Mouse (Mus musculus): ENCODE measurements around the gene Arsb. TPM values are rescaled to one million over a fixed set of nuclear protein-coding genes. Genes with fewer than 3 reads are reported as not detected.

Gene Arsb
- polyA plus RNA-seq, 1 experiment from 2014 or later = 4.1 TPM

DNA sequence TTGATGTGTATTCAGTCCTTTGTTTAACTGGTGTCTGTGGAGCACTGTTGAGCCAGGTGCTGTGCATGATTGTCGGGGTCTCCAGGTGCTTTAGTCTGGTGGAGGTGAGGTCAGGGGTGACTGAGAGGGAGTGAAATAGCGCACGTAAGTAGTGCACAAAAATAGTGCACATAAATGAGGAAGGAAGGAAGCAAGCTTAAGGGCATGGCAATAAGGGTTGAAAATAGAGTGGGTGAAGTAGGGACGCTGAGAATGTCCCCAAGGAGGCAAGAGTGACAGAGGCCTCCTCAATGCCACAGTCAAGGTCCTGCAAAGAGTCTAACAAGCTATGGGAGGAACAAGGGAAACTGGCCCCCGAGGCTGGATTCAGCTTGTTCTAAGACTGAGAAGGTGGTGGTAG lies 11.4 kb downstream of the Arsb start:
- 42% methylated on average over 5 of the region's 5 CpGs for WGBS (ENCODE audit: insufficient replicate concordance)
- TF ChIP-seq CTCF (IDR thresholded peaks at IDR 0.05; ENCODE audit: low read depth) (no peak), EP300 (IDR thresholded peaks at IDR 0.05; ENCODE audit: low read depth) (no peak)
- Histone ChIP-seq H3K4me2 (ENCODE audit: low read depth, low read length) (no peak overlapping the region), H3K36me3 (replicated peaks; ENCODE audit: insufficient read depth, low read length) (no peaks in the 10 kb centered on the region), H3K9ac (replicated peaks) (no peak overlapping the region), H3K4me1 (ENCODE audit: insufficient read depth) (peaks cover 6% of the 10 kb centered on the region), H3K4me3 (ENCODE audit: low read depth, low read length) (no peak overlapping the region), H3K27me3 (ENCODE audit: insufficient read depth, low read length) (no peaks in the 10 kb centered on the region), H3K27ac (ENCODE audit: low read depth) (no peak overlapping the region), H3K9me3 (ENCODE audit: low read length) (no peaks in the 10 kb centered on the region)
- ATAC-seq = no peak
- DNase-seq = no peak

- H3K36me3 ChIP-seq (replicated peaks; ENCODE audit: insufficient read depth, low read length) = no peaks in the 10 kb centered on the region
- no peak overlapping the region for H3K27ac ChIP-seq (ENCODE audit: low read depth)
- WGBS (ENCODE audit: insufficient replicate concordance) = 68% methylated on average over 3 of the region's 3 CpGs
- H3K4me2 ChIP-seq (ENCODE audit: low read depth, low read length) = no peak overlapping the region
- ATAC-seq (no peak), DNase-seq (no peak)
- H3K9me3 ChIP-seq (ENCODE audit: low read length) = no peaks in the 10 kb centered on the region
- no peak overlapping the region for H3K9ac ChIP-seq (replicated peaks)
- H3K27me3 ChIP-seq (ENCODE audit: insufficient read depth, low read length) = no peaks in the 10 kb centered on the region
- TF ChIP-seq CTCF (IDR thresholded peaks at IDR 0.05; ENCODE audit: low read depth) = peak; percentile 47; the same call in 1 of the 2 replicates
- TF ChIP-seq EP300 (IDR thresholded peaks at IDR 0.05; ENCODE audit: low read depth) = no peak
- H3K4me3 ChIP-seq (ENCODE audit: low read depth, low read length) = no peak overlapping the region
- peaks cover 6% of the 10 kb centered on the region for H3K4me1 ChIP-seq (ENCODE audit: insufficient read depth)
These were observed 13.9 kb downstream of the Arsb start for GRCm38 (mm10) chr13:93785329-93785728.

DNA sequence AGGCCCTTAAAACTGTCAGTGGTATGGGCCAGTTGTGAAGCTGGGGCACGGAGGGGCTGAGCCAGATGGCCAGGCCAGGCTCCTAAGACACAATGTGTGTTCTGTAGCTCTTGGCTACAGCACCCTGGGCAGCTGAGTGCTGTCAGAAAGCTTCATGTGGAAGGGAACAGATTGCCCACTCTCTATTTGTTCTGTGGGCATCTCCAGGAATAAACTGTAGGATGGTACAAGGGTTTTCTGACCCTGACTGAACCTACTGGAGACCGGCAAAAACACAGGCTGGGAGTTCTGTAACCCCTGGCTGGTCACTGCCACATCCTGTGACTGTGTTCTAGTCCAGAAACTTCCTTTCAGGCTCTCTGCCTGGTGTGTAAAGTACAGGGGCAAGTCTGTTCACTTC lies 14.6 kb downstream of the Arsb start:
- Histone ChIP-seq H3K27ac (ENCODE audit: low read depth) (no peak overlapping the region), H3K27me3 (ENCODE audit: insufficient read depth, low read length) (no peaks in the 10 kb centered on the region), H3K36me3 (replicated peaks; ENCODE audit: insufficient read depth, low read length) (no peaks in the 10 kb centered on the region), H3K4me3 (ENCODE audit: low read depth, low read length) (no peak overlapping the region), H3K9me3 (ENCODE audit: low read length) (no peaks in the 10 kb centered on the region), H3K9ac (replicated peaks) (no peak overlapping the region), H3K4me1 (ENCODE audit: insufficient read depth) (peaks cover 6% of the 10 kb centered on the region), H3K4me2 (ENCODE audit: low read depth, low read length) (no peak overlapping the region)
- no peak for ATAC-seq
- WGBS (ENCODE audit: insufficient replicate concordance) = 85% methylated on average over 2 of the region's 2 CpGs
- TF ChIP-seq CTCF (IDR thresholded peaks at IDR 0.05; ENCODE audit: low read depth) = no peak
- no peak for TF ChIP-seq EP300 (IDR thresholded peaks at IDR 0.05; ENCODE audit: low read depth)
- DNase-seq = no peak

DNA sequence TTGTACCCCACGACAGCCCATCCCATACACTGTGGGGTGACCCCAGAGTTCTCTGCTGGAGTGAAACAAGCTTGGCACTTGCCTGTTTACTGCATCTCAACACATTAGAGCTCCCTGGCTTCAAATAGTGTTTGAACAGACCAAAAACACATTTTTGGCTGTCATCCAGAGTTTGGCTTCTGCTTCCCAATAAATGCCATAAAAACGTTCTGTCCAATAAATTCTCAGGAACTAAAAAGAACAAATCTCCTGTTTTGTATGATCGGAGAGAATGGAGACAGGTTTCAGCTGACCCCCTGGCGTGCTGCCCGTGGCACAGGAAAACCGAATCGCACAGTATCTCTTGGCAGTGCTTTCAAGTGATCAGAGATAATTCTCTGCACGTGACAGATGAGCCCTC lies 16.2 kb downstream of the Arsb start:
- peaks cover 4% of the 10 kb centered on the region for H3K4me1 ChIP-seq (ENCODE audit: insufficient read depth)
- no peak overlapping the region for H3K4me3 ChIP-seq (ENCODE audit: low read depth, low read length)
- H3K27me3 ChIP-seq (ENCODE audit: insufficient read depth, low read length) = no peaks in the 10 kb centered on the region
- H3K9me3 ChIP-seq (ENCODE audit: low read length) = no peaks in the 10 kb centered on the region
- no peak overlapping the region for H3K4me2 ChIP-seq (ENCODE audit: low read depth, low read length)
- WGBS (ENCODE audit: insufficient replicate concordance) = 72% methylated on average over 8 of the region's 8 CpGs
- no peak overlapping the region for H3K9ac ChIP-seq (replicated peaks)
- no peak overlapping the region for H3K27ac ChIP-seq (ENCODE audit: low read depth)
- ATAC-seq = no peak
- TF ChIP-seq EP300 (IDR thresholded peaks at IDR 0.05; ENCODE audit: low read depth) = no peak
- TF ChIP-seq CTCF (IDR thresholded peaks at IDR 0.05; ENCODE audit: low read depth) = no peak
- no peak for DNase-seq
- no peaks in the 10 kb centered on the region for H3K36me3 ChIP-seq (replicated peaks; ENCODE audit: insufficient read depth, low read length)

GRCm38 (mm10) chr13:93792945-93793642 lies 21.7 kb downstream of the Arsb start:
- Histone ChIP-seq H3K27me3 (ENCODE audit: insufficient read depth, low read length) (no peaks in the 10 kb centered on the region), H3K36me3 (replicated peaks; ENCODE audit: insufficient read depth, low read length) (0 out of 2 replicates have a peak, but pooled peaks cover 2% of the 10 kb centered on the region), H3K4me2 (ENCODE audit: low read depth, low read length) (no peak overlapping the region), H3K9me3 (ENCODE audit: low read length) (no peaks in the 10 kb centered on the region), H3K4me3 (ENCODE audit: low read depth, low read length) (no peak overlapping the region), H3K4me1 (ENCODE audit: insufficient read depth) (no peaks in the 10 kb centered on the region), H3K9ac (replicated peaks) (no peak overlapping the region), H3K27ac (ENCODE audit: low read depth) (no peak overlapping the region)
- TF ChIP-seq CTCF (IDR thresholded peaks at IDR 0.05; ENCODE audit: low read depth) (peak; percentile 48), EP300 (IDR thresholded peaks at IDR 0.05; ENCODE audit: low read depth) (no peak)
- WGBS (ENCODE audit: insufficient replicate concordance) = 48% methylated on average over 11 of the region's 11 CpGs
- peak; percentile 96 for ATAC-seq
- peak; percentile 39 for DNase-seq

- no peak overlapping the region for H3K27ac ChIP-seq (ENCODE audit: low read depth)
- TF ChIP-seq CTCF (IDR thresholded peaks at IDR 0.05; ENCODE audit: low read depth) = no peak
- TF ChIP-seq EP300 (IDR thresholded peaks at IDR 0.05; ENCODE audit: low read depth) = no peak
- 0 out of 2 replicates have a peak, but pooled peaks cover 2% of the 10 kb centered on the region for H3K36me3 ChIP-seq (replicated peaks; ENCODE audit: insufficient read depth, low read length)
These were observed 22.3 kb downstream of the Arsb start for GRCm38 (mm10) chr13:93793643-93794182.

More at GRCm38 (mm10) chr13:93793643-93794182, 22.3 kb downstream of the Arsb start:
- no peaks in the 10 kb centered on the region for H3K4me1 ChIP-seq (ENCODE audit: insufficient read depth)
- ATAC-seq = no peak
- no peaks in the 10 kb centered on the region for H3K27me3 ChIP-seq (ENCODE audit: insufficient read depth, low read length)
- H3K9me3 ChIP-seq (ENCODE audit: low read length) = no peaks in the 10 kb centered on the region
- WGBS (ENCODE audit: insufficient replicate concordance) = 82% methylated on average over 10 of the region's 10 CpGs
- no peak for DNase-seq
- no peak overlapping the region for H3K4me3 ChIP-seq (ENCODE audit: low read depth, low read length)
- H3K4me2 ChIP-seq (ENCODE audit: low read depth, low read length) = no peak overlapping the region
- no peak overlapping the region for H3K9ac ChIP-seq (replicated peaks)

Data from liver, postnatal 0 days (tissue).